Mouse (Mus musculus): ENCODE measurements around the gene H13. TPM values are rescaled to one million over a fixed set of nuclear protein-coding genes. Genes with fewer than 3 reads are reported as not detected.

Gene H13
- polyA plus RNA-seq, 1 experiment from 2014 or later = 98.8 TPM

DNA sequence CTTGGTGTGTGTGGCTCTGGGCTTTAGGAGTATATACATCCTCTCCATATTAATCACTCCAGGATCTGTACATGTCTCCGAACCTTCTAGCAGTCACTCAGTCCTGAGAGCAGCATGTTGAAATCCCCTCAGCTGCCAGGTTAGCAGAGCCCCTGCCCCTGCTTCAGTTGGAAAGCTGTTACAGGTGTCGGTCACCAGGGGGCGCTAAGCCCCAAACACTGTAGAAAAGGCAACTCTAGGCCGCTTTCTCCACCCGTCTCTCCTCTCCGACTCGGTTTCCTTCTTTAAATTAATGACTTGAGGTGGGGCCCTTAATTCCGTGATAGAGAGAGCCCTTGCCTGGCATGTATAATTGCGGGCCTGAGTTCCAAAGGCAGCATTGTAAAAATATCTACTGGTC lies 24.0 kb downstream of the H13 start:
- peak overlapping the region; percentile 45 for H3K9ac ChIP-seq (ENCODE audit: low read length)
- peak; percentile 12; the same call in 1 of the 2 replicates for ATAC-seq (ENCODE audit: low read depth)
- no peak overlapping the region for H3K4me3 ChIP-seq (ENCODE audit: low read length)

DNA sequence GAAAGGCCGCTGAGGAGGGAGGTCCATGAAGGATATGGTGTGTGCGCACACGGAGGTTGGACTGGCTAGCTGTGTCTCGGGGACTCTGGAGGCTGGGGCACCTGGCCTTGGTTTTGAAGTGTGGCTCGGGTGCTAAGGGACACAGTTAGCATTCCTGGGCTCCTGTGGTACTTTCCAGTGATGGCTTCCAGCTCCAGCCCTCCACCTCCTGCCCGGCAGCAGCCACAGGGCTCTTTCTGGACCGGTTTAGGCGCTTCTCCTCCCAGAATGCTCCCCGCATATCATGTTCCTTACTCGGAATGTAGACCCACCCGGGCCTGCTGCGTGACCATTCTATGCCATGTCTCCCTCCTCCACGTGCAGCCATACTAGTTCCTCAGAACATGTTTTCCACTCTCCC lies 24.5 kb downstream of the H13 start:
- H3K36me3 ChIP-seq (ENCODE audit: control insufficient read depth, insufficient read depth, low read length) = peaks cover 12% of the 10 kb centered on the region
- ATAC-seq (ENCODE audit: low read depth) = no peak
- WGBS = 82% methylated on average over 13 of the region's 13 CpGs

More for the DNA sequence above, 24.0 kb downstream of the H13 start:
- no peaks in the 10 kb centered on the region for H3K9me3 ChIP-seq (ENCODE audit: control insufficient read depth, low read length)
- peaks cover 14% of the 10 kb centered on the region for H3K36me3 ChIP-seq (ENCODE audit: control insufficient read depth, insufficient read depth, low read length)
- H3K27ac ChIP-seq (ENCODE audit: low read length) = peak overlapping the region; percentile 48
- H3K4me2 ChIP-seq (ENCODE audit: low read depth, low read length) = peak overlapping the region; percentile 42
- no peaks in the 10 kb centered on the region for H3K27me3 ChIP-seq (ENCODE audit: control insufficient read depth, insufficient read depth, low read depth, low read length)
- H3K4me1 ChIP-seq (replicated peaks; ENCODE audit: control insufficient read depth, insufficient read depth, low read length) = peaks cover 19% of the 10 kb centered on the region
- WGBS = 9% methylated on average over 9 of the region's 9 CpGs

DNA sequence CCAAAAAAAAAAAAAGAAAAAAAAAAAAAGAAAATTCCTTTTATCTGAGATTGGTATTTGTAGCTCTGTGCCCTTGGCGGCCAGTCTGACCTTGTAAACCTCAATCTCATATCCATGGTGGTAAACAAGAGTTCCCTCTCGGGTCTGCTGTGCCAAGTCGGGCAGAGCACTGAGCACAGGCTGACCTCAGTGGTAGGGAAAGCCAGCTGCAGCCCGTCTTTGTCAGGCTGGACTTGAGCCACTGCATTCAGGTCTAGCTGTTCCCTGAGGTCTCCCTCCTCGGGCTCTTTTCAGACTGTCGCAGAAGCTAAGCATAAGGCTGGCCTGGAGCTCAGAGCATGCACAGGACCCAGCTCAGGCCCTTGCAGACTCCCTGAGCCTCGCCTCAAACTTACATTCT lies 25.4 kb downstream of the H13 start:
- Histone ChIP-seq H3K9ac (ENCODE audit: low read length) (no peak overlapping the region), H3K4me1 (replicated peaks; ENCODE audit: control insufficient read depth, insufficient read depth, low read length) (peaks cover 19% of the 10 kb centered on the region), H3K36me3 (ENCODE audit: control insufficient read depth, insufficient read depth, low read length) (peaks cover 9% of the 10 kb centered on the region), H3K27me3 (ENCODE audit: control insufficient read depth, insufficient read depth, low read depth, low read length) (no peaks in the 10 kb centered on the region), H3K27ac (ENCODE audit: low read length) (peak overlapping the region; percentile 48), H3K9me3 (ENCODE audit: control insufficient read depth, low read length) (no peaks in the 10 kb centered on the region), H3K4me3 (ENCODE audit: low read length) (no peak overlapping the region), H3K4me2 (ENCODE audit: low read depth, low read length) (no peak overlapping the region)
- WGBS = 34% methylated on average over 7 of the region's 7 CpGs
- peak; percentile 83 for ATAC-seq (ENCODE audit: low read depth)

More for the DNA sequence above, 24.5 kb downstream of the H13 start:
- Histone ChIP-seq H3K9me3 (ENCODE audit: control insufficient read depth, low read length) (no peaks in the 10 kb centered on the region), H3K27me3 (ENCODE audit: control insufficient read depth, insufficient read depth, low read depth, low read length) (no peaks in the 10 kb centered on the region), H3K27ac (ENCODE audit: low read length) (peak overlapping the region; percentile 48), H3K4me3 (ENCODE audit: low read length) (no peak overlapping the region), H3K9ac (ENCODE audit: low read length) (peak overlapping the region; percentile 45), H3K4me1 (replicated peaks; ENCODE audit: control insufficient read depth, insufficient read depth, low read length) (peaks cover 19% of the 10 kb centered on the region), H3K4me2 (ENCODE audit: low read depth, low read length) (peak overlapping the region; percentile 42)

DNA sequence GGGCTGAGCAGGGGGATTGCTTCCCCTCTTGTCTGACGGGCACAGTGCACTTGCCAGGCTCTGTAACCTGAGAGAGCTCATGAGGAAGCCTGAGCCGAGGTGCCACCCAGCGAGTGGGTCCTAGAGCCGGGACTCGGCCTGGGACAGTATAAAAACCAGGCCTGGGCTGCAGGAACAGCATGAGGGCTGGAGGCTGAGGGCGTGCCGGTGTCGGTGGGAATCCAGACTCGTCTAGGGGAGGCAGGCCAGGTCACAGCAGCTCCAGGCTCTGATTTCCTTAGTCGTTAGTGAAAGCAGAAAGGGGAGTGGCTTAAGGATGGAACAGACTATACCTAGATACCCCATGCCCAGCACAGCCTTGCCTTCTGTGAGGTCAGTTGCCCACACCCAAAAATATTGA lies 26.8 kb downstream of the H13 start:
- Histone ChIP-seq H3K27me3 (ENCODE audit: control insufficient read depth, insufficient read depth, low read depth, low read length) (no peaks in the 10 kb centered on the region), H3K4me3 (ENCODE audit: low read length) (no peak overlapping the region), H3K4me1 (replicated peaks; ENCODE audit: control insufficient read depth, insufficient read depth, low read length) (peaks cover 19% of the 10 kb centered on the region), H3K27ac (ENCODE audit: low read length) (peak overlapping the region; percentile 48), H3K9ac (ENCODE audit: low read length) (peak overlapping the region; percentile 67), H3K9me3 (ENCODE audit: control insufficient read depth, low read length) (no peaks in the 10 kb centered on the region), H3K4me2 (ENCODE audit: low read depth, low read length) (no peak overlapping the region), H3K36me3 (ENCODE audit: control insufficient read depth, insufficient read depth, low read length) (peaks cover 18% of the 10 kb centered on the region)
- 64% methylated on average over 10 of the region's 10 CpGs for WGBS
- ATAC-seq (ENCODE audit: low read depth) = no peak

DNA sequence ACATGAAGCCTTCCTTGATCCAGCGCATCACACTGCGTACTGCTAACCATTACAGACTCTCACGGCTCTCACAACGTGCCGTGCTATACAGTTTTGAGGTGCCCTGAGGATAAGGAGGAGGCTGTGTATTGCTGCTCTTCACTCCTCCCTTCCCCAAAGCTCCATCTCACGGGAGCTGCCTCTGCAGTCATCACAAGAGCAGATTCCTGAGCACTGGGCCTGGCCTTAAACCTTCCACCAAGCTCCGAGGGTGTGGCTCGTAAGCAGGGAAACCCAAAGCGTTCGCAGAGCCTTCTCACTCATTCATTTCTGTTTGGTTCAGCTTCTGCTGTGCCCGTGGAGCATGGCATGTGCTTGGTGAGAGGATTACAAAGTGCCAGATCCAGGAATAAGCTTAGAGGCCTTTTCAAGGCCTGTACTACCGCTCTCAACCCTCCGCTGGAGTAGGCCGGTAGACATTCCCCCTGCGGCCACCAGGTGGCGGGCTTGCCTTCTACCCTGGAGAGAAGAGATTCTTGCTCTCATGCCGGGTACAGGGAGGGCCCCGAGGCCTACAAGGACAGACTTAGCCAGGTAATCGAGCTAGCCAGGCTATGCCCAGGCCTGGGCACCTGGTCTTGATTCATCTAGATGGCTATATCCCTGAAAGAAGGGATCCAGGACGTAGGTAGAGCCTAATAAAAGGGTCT lies 27.4 kb downstream of the H13 start:
- peaks cover 24% of the 10 kb centered on the region for H3K36me3 ChIP-seq (ENCODE audit: control insufficient read depth, insufficient read depth, low read length)
- H3K4me2 ChIP-seq (ENCODE audit: low read depth, low read length) = no peak overlapping the region
- H3K4me1 ChIP-seq (replicated peaks; ENCODE audit: control insufficient read depth, insufficient read depth, low read length) = peaks cover 19% of the 10 kb centered on the region
- H3K9ac ChIP-seq (ENCODE audit: low read length) = peak overlapping the region; percentile 67
- peak; percentile 58 for ATAC-seq (ENCODE audit: low read depth)
- WGBS = 42% methylated on average over 20 of the region's 20 CpGs
- no peaks in the 10 kb centered on the region for H3K9me3 ChIP-seq (ENCODE audit: control insufficient read depth, low read length)
- H3K4me3 ChIP-seq (ENCODE audit: low read length) = no peak overlapping the region
- H3K27me3 ChIP-seq (ENCODE audit: control insufficient read depth, insufficient read depth, low read depth, low read length) = no peaks in the 10 kb centered on the region
- peak overlapping the region; percentile 48 for H3K27ac ChIP-seq (ENCODE audit: low read length)

DNA sequence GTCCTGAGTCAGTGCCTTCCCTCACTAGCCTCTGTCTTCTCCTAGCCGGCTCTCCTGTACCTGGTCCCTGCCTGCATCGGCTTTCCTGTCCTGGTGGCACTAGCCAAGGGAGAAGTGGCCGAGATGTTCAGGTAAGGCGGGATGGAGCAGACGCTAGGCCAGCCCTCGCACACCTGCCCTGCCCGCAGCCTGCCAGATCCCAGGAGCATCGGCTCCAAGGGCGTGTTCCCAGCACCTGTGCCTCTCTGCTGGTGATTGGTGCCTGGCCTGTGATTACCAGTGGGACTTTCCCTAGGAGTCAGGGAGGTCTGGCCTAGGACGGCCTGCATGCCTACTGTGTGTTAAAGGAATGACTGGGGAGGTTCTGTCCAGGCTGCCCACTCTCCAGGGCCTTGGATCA lies 30.9 kb downstream of the H13 start:
- Histone ChIP-seq H3K27me3 (ENCODE audit: control insufficient read depth, insufficient read depth, low read depth, low read length) (no peaks in the 10 kb centered on the region), H3K4me3 (ENCODE audit: low read length) (no peak overlapping the region), H3K36me3 (ENCODE audit: control insufficient read depth, insufficient read depth, low read length) (peaks cover 55% of the 10 kb centered on the region), H3K9me3 (ENCODE audit: control insufficient read depth, low read length) (no peaks in the 10 kb centered on the region), H3K4me1 (replicated peaks; ENCODE audit: control insufficient read depth, insufficient read depth, low read length) (peaks cover 9% of the 10 kb centered on the region), H3K9ac (ENCODE audit: low read length) (no peak overlapping the region), H3K27ac (ENCODE audit: low read length) (no peak overlapping the region), H3K4me2 (ENCODE audit: low read depth, low read length) (no peak overlapping the region)
- ATAC-seq (ENCODE audit: low read depth) = no peak
- WGBS = 89% methylated on average over 10 of the region's 10 CpGs

DNA sequence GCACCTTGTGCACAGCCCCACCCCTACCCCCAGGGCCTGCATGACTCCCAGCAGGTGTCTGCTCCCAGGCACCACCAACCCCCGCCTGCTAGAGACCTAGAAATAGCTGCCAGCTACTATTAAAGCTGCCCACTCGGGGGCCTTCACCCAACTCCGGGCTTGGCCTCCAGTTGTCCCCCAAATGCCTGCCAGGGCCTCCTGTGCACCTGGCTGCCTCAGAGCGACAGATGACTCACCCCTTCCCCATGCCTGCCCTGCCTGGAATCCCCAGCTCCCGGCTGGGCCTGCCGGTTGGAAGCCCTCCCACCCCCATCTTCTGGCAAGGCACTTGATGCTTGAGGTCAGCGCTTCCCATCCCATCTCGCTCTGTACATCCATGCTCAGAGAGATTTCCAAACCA lies 31.5 kb downstream of the H13 start:
- Histone ChIP-seq H3K27me3 (ENCODE audit: control insufficient read depth, insufficient read depth, low read depth, low read length) (no peaks in the 10 kb centered on the region), H3K4me2 (ENCODE audit: low read depth, low read length) (no peak overlapping the region), H3K36me3 (ENCODE audit: control insufficient read depth, insufficient read depth, low read length) (peaks cover 55% of the 10 kb centered on the region), H3K27ac (ENCODE audit: low read length) (no peak overlapping the region), H3K4me3 (ENCODE audit: low read length) (no peak overlapping the region), H3K9ac (ENCODE audit: low read length) (no peak overlapping the region), H3K4me1 (replicated peaks; ENCODE audit: control insufficient read depth, insufficient read depth, low read length) (peaks cover 13% of the 10 kb centered on the region), H3K9me3 (ENCODE audit: control insufficient read depth, low read length) (no peaks in the 10 kb centered on the region)
- WGBS = 90% methylated on average over 8 of the region's 8 CpGs
- ATAC-seq (ENCODE audit: low read depth) = no peak

DNA sequence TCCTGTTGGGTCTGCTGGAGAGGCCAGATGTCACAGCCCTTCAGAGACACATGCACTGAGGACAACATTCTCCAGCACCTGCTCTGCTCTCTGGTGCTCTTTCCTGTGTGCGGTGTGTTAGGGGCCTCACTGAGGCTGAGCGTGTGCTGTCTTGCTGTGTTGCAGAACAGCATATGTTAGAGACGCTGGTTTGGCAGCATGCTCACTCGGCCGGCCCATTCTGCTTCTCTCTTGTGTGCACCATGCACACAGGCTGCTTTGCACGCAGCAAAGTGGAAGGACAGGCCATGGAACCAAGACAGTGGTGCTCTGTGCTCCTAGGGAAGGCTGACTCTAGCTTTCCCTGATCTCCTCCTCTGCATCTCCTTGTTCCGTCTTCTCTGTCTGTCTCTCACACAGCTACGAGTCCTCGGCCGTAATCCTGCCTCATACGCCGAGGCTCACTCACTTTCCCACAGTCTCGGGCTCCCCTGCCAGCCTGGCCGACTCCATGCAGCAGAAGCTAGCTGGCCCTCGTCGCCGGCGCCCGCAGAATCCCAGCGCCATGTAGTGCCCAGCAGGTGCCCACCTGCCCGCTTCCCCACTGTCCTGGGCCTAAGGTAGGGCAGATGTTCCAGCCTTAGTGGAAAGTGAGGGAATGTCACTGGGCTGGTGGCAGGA lies 34.5 kb downstream of the H13 start:
- Histone ChIP-seq H3K4me3 (ENCODE audit: low read length) (no peak overlapping the region), H3K4me1 (replicated peaks; ENCODE audit: control insufficient read depth, insufficient read depth, low read length) (peaks cover 30% of the 10 kb centered on the region), H3K4me2 (ENCODE audit: low read depth, low read length) (no peak overlapping the region), H3K9ac (ENCODE audit: low read length) (no peak overlapping the region), H3K27ac (ENCODE audit: low read length) (no peak overlapping the region), H3K36me3 (ENCODE audit: control insufficient read depth, insufficient read depth, low read length) (peaks cover 46% of the 10 kb centered on the region), H3K27me3 (ENCODE audit: control insufficient read depth, insufficient read depth, low read depth, low read length) (no peaks in the 10 kb centered on the region), H3K9me3 (ENCODE audit: control insufficient read depth, low read length) (no peaks in the 10 kb centered on the region)
- WGBS = 90% methylated on average over 21 of the region's 21 CpGs
- no peak for ATAC-seq (ENCODE audit: low read depth)

DNA sequence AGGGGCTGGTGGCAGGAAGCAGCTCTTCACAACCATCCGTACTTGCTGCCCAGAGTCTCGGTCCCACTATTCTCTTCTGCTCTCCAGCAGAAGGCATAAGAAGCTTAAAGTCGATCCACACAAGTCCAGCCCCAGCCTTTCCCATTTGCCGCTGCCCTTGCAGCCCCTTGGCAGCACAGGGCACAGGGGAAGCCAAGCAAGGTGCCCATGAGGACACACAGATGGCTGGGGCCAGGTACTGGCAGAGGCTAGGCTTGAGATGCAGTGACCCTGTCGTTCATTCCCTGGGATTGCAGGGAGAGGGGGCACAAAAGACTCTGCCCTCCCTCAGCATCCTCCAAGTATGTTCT lies 35.0 kb downstream of the H13 start:
- H3K27ac ChIP-seq (ENCODE audit: low read length) = no peak overlapping the region
- no peak overlapping the region for H3K4me3 ChIP-seq (ENCODE audit: low read length)
- H3K36me3 ChIP-seq (ENCODE audit: control insufficient read depth, insufficient read depth, low read length) = peaks cover 46% of the 10 kb centered on the region
- no peak overlapping the region for H3K4me2 ChIP-seq (ENCODE audit: low read depth, low read length)
- ATAC-seq (ENCODE audit: low read depth) = no peak
- no peaks in the 10 kb centered on the region for H3K27me3 ChIP-seq (ENCODE audit: control insufficient read depth, insufficient read depth, low read depth, low read length)
- H3K9me3 ChIP-seq (ENCODE audit: control insufficient read depth, low read length) = no peaks in the 10 kb centered on the region
- 80% methylated on average over 5 of the region's 5 CpGs for WGBS
- no peak overlapping the region for H3K9ac ChIP-seq (ENCODE audit: low read length)
- peaks cover 30% of the 10 kb centered on the region for H3K4me1 ChIP-seq (replicated peaks; ENCODE audit: control insufficient read depth, insufficient read depth, low read length)

Measured in lung, embryonic 16.5 days (tissue).